Mouse (Mus musculus) liver, postnatal 0 days (tissue): ENCODE results near the gene Rbm33. TPM values are rescaled to one million over a fixed set of nuclear protein-coding genes. Genes with fewer than 3 reads are reported as not detected.

Experiments
- ATAC-seq: fragments of 200-750 bp; cut with Nextera tagmentation; 2 replicates; pipeline ENCODE4 v1.8.0; 2017; ENCODE audit warnings: mild to moderate bottlenecking, moderate library complexity
- DNase-seq: peaks from one replicate; pipeline ENCODE4 v3.0.0-alpha.2; 2016
- H3K27ac ChIP-seq: fragments of 300-500 bp; sonication (generic); 2 replicates; pipeline ENCODE4 v1.5.1; 2014; ENCODE audit warnings: antibody characterized with exemption, moderate library complexity, mild to moderate bottlenecking, low read depth
- H3K27me3 ChIP-seq: fragments of 300-500 bp; sonication (generic); 2 replicates; pipeline ENCODE4 v1.6.1; 2014; ENCODE audit warnings: low read length, control low read depth, mixed read lengths; ENCODE audit not compliant: insufficient read depth
- H3K36me3 ChIP-seq: fragments of 300-500 bp; sonication (generic); replicated peaks from 2 replicates; pipeline ENCODE4 v1.6.1; 2014; ENCODE audit warnings: mild to moderate bottlenecking, control low read depth, low read length, moderate library complexity, mixed read lengths; ENCODE audit not compliant: insufficient read depth
- H3K4me1 ChIP-seq: fragments of 300-500 bp; sonication (generic); 2 replicates; pipeline ENCODE4 v1.6.1; 2014; ENCODE audit warnings: antibody characterized with exemption, mild to moderate bottlenecking, control low read depth; ENCODE audit not compliant: insufficient read depth
- H3K4me2 ChIP-seq: fragments of 300-500 bp; sonication (generic); 2 replicates; pipeline ENCODE4 v1.6.1; 2014; ENCODE audit warnings: low read depth, mild to moderate bottlenecking, low read length, moderate library complexity, mixed read lengths
- H3K4me3 ChIP-seq: fragments of 300-500 bp; sonication (generic); 2 replicates; pipeline ENCODE4 v1.5.1; 2014; ENCODE audit warnings: low read depth, low read length
- H3K9ac ChIP-seq: fragments of 300-500 bp; sonication (generic); replicated peaks from 2 replicates; pipeline ENCODE4 v1.6.1; 2014; ENCODE audit warnings: mild to moderate bottlenecking, moderate library complexity
- H3K9me3 ChIP-seq: fragments of 300-500 bp; sonication (generic); 2 replicates; pipeline ENCODE4 v1.6.1; 2016; ENCODE audit warnings: mild to moderate bottlenecking, control low read depth, low read length, mixed read lengths
- CTCF ChIP-seq: sonication (generic); IDR thresholded peaks from 2 replicates; pipeline ENCODE4 v1.5.1; 2016; ENCODE audit warnings: antibody characterized with exemption, low read depth
- EP300 ChIP-seq: IDR thresholded peaks from 2 replicates; pipeline ENCODE4 v1.6.1; 2016; ENCODE audit warnings: antibody characterized with exemption, low read depth, mild to moderate bottlenecking
- whole genome bisulfite sequencing: fragments of 180-500 bp; shearing (Covaris S2); extraction: QIAGEN DNeasy Blood & Tissue Kit; methylation state at CpG from one replicate; pipeline ENCODE4 v1.1.7; 2014; ENCODE audit not compliant: insufficient replicate concordance; 5-methylcytosine and 5-hydroxymethylcytosine counted together
- polyA plus RNA-seq: library from polyadenylated mRNA; unstranded; fragments of >200 nt; fragmentation: Nextera tagmentation; extraction: Ambion mirVana; gene quantifications from 2 replicates; pipeline ENCODE4 v1.2.1, GENCODE M21; 2015

Rbm33 gene
- polyA plus RNA-seq, 1 experiment from 2014 or later: 4.4 TPM

DNA sequence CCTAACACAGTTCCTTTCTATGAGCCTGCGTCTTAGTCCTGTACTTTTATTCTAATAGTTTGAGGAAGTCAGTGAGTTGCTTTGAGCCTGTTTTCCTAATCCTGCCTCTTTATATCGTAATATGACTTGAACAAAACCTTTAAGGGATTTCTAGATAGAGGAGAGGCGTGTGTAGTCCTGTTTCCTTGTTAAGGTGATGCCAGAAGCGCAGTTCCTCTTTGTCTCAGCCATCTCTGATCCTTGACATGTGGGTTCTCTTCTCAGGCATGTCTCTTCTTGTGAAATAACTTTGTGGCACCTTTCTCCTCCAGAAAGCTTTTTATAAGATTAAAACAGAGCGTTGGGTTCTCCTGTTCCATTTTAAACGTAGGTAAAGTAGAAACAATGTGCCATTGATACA lies 73.3 kb downstream of the Rbm33 start:
- Histone ChIP-seq H3K27ac (no peak overlapping the region), H3K36me3 (peaks cover 77% of the 10 kb centered on the region), H3K9ac (no peak overlapping the region), H3K4me3 (no peak overlapping the region), H3K4me2 (no peak overlapping the region), H3K9me3 (no peaks in the 10 kb centered on the region), H3K4me1 (no peaks in the 10 kb centered on the region), H3K27me3 (no peaks in the 10 kb centered on the region)
- TF ChIP-seq EP300 (no peak), CTCF (no peak)
- WGBS: 92% methylated on average over 6 of the region's 6 CpGs
- DNase-seq (no peak), ATAC-seq (no peak)

DNA sequence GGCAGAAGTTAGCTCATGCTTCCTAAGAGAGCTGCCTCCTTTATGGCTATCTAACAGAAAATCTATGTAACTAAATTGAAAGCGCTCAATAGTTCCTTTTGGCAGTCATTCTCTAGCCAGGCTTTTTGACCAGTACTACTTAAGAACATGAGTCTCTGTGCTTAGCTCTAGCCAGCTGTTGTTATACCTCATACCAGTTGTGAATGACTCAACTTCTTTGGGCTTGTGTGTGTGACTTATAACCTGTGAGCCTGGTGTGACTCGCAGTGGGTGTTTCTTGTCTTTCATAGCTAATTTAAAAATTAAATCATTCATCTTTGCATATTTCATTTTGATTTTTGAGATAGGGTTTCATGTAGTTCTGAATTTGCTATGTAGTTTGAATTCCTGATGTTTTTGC lies 80.4 kb downstream of the Rbm33 start:
- Histone ChIP-seq H3K4me3 (no peak overlapping the region), H3K9me3 (no peaks in the 10 kb centered on the region), H3K36me3 (peaks cover 44% of the 10 kb centered on the region), H3K4me1 (no peaks in the 10 kb centered on the region), H3K4me2 (no peak overlapping the region), H3K27ac (no peak overlapping the region), H3K27me3 (no peaks in the 10 kb centered on the region), H3K9ac (no peak overlapping the region)
- WGBS: 92% methylated on average over 2 of the region's 2 CpGs
- ATAC-seq (no peak), DNase-seq (no peak)
- TF ChIP-seq EP300 (no peak), CTCF (no peak)

DNA sequence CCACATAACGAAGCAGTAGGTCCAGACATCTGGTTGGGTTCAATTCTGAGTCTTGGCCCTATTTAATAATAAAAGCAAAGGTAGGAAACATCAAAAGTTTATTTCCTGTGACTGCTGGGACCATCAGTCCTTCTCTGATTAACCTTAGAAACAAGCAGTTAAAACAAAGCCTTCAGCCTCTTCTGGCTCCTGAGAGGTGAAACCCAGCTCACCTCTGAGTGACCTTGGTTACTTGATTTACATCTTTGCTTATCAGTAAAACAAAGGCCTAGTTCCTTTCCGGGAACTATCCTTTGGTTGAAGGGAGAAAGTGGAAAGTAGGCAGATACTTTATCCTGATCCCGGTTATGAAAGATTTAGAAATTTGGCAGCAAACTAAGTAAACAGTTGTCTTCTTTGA lies 81.8 kb downstream of the Rbm33 start:
- H3K9ac ChIP-seq: no peak overlapping the region
- H3K4me2 ChIP-seq: no peak overlapping the region
- ATAC-seq (no peak), DNase-seq (no peak)
- TF ChIP-seq CTCF (no peak), EP300 (no peak)
- no peak overlapping the region for H3K27ac ChIP-seq
- H3K27me3 ChIP-seq: no peaks in the 10 kb centered on the region
- WGBS: 69% methylated on average over 3 of the region's 3 CpGs
- no peaks in the 10 kb centered on the region for H3K9me3 ChIP-seq
- no peak overlapping the region for H3K4me3 ChIP-seq
- H3K36me3 ChIP-seq: peaks cover 37% of the 10 kb centered on the region
- no peaks in the 10 kb centered on the region for H3K4me1 ChIP-seq

DNA sequence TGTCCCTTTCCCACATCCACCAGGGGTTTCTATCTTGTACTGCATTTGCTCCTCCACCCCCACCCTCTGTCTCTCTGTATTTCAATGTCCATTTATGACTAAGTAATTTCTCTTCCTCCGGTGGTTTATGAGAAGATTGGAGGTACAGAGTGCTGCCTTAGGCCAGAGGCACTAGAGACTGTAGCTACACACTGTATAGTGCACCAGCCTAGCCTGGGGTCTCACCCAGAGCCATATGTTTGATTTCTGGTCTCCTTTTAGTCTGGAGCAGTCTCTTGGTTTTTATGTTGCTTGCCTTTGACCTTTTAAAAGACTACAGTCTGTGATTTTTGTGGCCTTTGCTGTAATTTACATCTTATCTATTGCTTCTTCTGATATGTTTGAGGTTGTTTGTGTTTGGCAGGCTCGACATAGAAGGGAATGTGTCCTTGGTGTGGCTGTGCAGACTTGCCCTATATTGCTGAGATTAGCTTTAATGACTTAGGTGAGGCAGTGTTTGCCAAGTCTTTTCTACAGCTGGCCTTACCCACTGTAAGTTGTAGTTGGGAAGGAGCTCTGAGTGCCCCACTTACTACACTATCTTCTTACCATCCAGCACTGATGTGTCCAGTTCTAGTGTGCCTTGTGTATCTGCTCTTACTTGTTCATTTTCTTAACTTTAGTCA lies 82.7 kb downstream of the Rbm33 start:
- no peak overlapping the region for H3K4me3 ChIP-seq
- no peak for DNase-seq
- H3K4me2 ChIP-seq: no peak overlapping the region
- ATAC-seq: no peak
- TF ChIP-seq EP300 (no peak), CTCF (no peak)
- H3K36me3 ChIP-seq: peaks cover 29% of the 10 kb centered on the region
- H3K27me3 ChIP-seq: no peaks in the 10 kb centered on the region
- no peaks in the 10 kb centered on the region for H3K4me1 ChIP-seq
- no peaks in the 10 kb centered on the region for H3K9me3 ChIP-seq
- H3K9ac ChIP-seq: no peak overlapping the region
- no peak overlapping the region for H3K27ac ChIP-seq
- 74% methylated on average over 2 of the region's 2 CpGs for WGBS

DNA sequence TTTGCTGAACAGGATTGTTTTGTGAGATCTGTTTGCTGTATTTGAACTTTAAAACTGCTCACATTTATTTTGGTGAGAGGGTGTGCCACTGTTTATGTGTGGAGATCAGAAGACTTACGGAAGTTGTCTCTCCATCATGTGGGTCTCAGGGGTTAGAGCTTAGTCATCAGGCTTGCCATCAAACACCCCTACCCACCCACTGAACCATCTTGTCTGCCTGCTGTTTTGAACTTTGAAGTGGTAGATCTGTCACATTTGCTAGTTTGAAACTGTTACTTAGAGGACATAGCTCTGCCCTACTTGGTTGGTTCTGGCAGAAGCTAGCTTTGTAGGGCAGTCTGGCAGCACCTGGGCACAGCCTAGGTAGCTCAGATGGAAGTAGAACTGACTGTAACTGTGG lies 85.8 kb downstream of the Rbm33 start:
- Histone ChIP-seq H3K4me3 (no peak overlapping the region), H3K27ac (no peak overlapping the region), H3K9ac (no peak overlapping the region), H3K4me2 (no peak overlapping the region), H3K4me1 (no peaks in the 10 kb centered on the region), H3K27me3 (no peaks in the 10 kb centered on the region), H3K36me3 (peaks cover 30% of the 10 kb centered on the region), H3K9me3 (no peaks in the 10 kb centered on the region)
- WGBS: 93% methylated on average over 1 of the region's 1 CpGs
- DNase-seq (no peak), ATAC-seq (no peak)
- no peak for TF ChIP-seq EP300
- no peak for TF ChIP-seq CTCF

DNA sequence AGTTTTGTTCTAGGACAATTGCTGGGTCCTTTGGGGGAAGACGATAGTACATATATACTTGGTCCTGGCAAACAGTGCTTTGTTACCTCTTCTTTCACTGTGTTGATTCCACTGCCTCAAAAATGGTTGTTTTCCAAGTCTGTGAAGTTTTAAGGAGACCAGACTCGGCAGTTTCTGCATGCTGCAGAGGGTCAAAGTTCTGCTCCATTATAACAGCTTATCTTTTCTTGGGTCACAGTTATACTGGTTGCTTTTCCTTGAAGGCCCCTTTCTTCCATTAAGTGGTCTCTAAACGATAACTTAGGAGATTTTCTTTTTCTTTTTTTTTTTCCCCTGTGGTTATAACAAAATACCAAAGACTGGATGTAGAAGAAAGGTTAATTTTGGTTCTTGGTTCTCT lies 89.7 kb downstream of the Rbm33 start:
- Histone ChIP-seq H3K4me2 (no peak overlapping the region), H3K27ac (no peak overlapping the region), H3K9me3 (no peaks in the 10 kb centered on the region), H3K4me3 (no peak overlapping the region), H3K4me1 (no peaks in the 10 kb centered on the region), H3K9ac (no peak overlapping the region), H3K27me3 (no peaks in the 10 kb centered on the region), H3K36me3 (peaks cover 41% of the 10 kb centered on the region)
- 79% methylated on average over 3 of the region's 3 CpGs for WGBS
- TF ChIP-seq CTCF (no peak), EP300 (no peak)
- ATAC-seq: no peak
- DNase-seq: no peak
